ENCODE assay signal across 24 mouse cellular contexts in genomic region chr11:40884509-40884908, GRCm38 (mm10).
A peak's percentile ranks its signal among the peaks of the same experiment; 100 is the strongest.
DNase-seq lines count a peak whose midpoint lies in the region; ATAC-seq and TF ChIP-seq lines count a peak whose summit lies in the region.
"Had no signal": no experiment of that assay in that cellular context is flagged by ENCODE, and none has a peak within 500 bp of the region (broad histone marks: within the 10 kb centered on the region; RNA-seq: fewer than 3 reads in every experiment).

No protein-coding gene starts in this region.

- no peaks in the 10 kb centered on the region for H3K36me3 ChIP-seq in midbrain, embryonic 11.5 days (ENCODE audit: control insufficient read depth, insufficient read depth, low read length)
- no peaks in the 10 kb centered on the region for H3K36me3 ChIP-seq in midbrain, embryonic 10.5 days
- no peaks in the 10 kb centered on the region for H3K36me3 ChIP-seq in forebrain, embryonic 16.5 days (ENCODE audit: control insufficient read depth, insufficient read depth)
- H3K36me3 ChIP-seq in hindbrain, postnatal 0 days (ENCODE audit: insufficient read depth, low read length) = no peaks in the 10 kb centered on the region
- H3K36me3 ChIP-seq in midbrain, postnatal 0 days (ENCODE audit: insufficient read depth, low read length) = no peaks in the 10 kb centered on the region
- H3K36me3 ChIP-seq: G1E; heart, embryonic 10.5 days; intestine, embryonic 15.5 days; limb, embryonic 10.5 days; liver, embryonic 15.5 days; lung, embryonic 15.5 days had no signal

- peak; percentile 61 for ATAC-seq in midbrain, embryonic 11.5 days (ENCODE audit: low FRiP score)
- peak; percentile 80 for ATAC-seq in forebrain, embryonic 16.5 days
- ATAC-seq in hindbrain, postnatal 0 days = no peak
- ATAC-seq in midbrain, postnatal 0 days (ENCODE audit: low FRiP score) = peak; percentile 20; the same call in 1 of the 2 replicates
- ATAC-seq: intestine, embryonic 15.5 days; Patski had no signal

- H3K27me3 ChIP-seq in midbrain, embryonic 11.5 days (ENCODE audit: control insufficient read depth, insufficient read depth, low read length) = no peaks in the 10 kb centered on the region
- H3K27me3 ChIP-seq in midbrain, embryonic 10.5 days (ENCODE audit: low read depth, poor library complexity, severe bottlenecking) = no peaks in the 10 kb centered on the region
- H3K27me3 ChIP-seq in forebrain, embryonic 16.5 days (replicated peaks; ENCODE audit: control insufficient read depth, insufficient read depth, low read length) = no peaks in the 10 kb centered on the region
- H3K27me3 ChIP-seq in hindbrain, postnatal 0 days (ENCODE audit: insufficient read depth, low read length) = no peaks in the 10 kb centered on the region
- H3K27me3 ChIP-seq in midbrain, postnatal 0 days (ENCODE audit: insufficient read depth, low read length) = no peaks in the 10 kb centered on the region
- H3K27me3 ChIP-seq: CH12.LX; intestine, embryonic 15.5 days; liver, embryonic 15.5 days; lung, embryonic 15.5 days had no signal

- DNase-seq in midbrain, embryonic 11.5 days (ENCODE audit: low spot score, missing footprints) = no peak
- no peak for DNase-seq in midbrain, embryonic 10.5 days (ENCODE audit: low spot score)
- peak; percentile 15 for DNase-seq in hindbrain, postnatal 0 days (ENCODE audit: low spot score)
- DNase-seq in midbrain, postnatal 0 days (ENCODE audit: low spot score) = no peak
- DNase-seq in layer of hippocampus, postnatal 36 days = no peak
- no peak for DNase-seq in frontal cortex, postnatal 25 days (ENCODE audit: low spot score in 2 of 2)
- DNase-seq: B cell, adult 2 months; cerebellum, adult 18-20 months; gastrocnemius, postnatal 10 days; heart, postnatal 4 days; kidney, adult 8-10 months; kidney, postnatal 10 days; liver; retina, postnatal 1 day; thymus, postnatal 25 days had no signal

- 58% methylated on average over 5 of the region's 5 CpGs for WGBS in midbrain, embryonic 11.5 days
- WGBS in midbrain, embryonic 10.5 days = 82% methylated on average over 5 of the region's 5 CpGs
- 43% methylated on average over 5 of the region's 5 CpGs for WGBS in forebrain, embryonic 16.5 days
- WGBS in hindbrain, postnatal 0 days = 53% methylated on average over 5 of the region's 5 CpGs
- 13% methylated on average over 5 of the region's 5 CpGs for WGBS in midbrain, postnatal 0 days

- no peaks in the 10 kb centered on the region for H3K9me3 ChIP-seq in midbrain, embryonic 11.5 days (ENCODE audit: control insufficient read depth, low read length)
- H3K9me3 ChIP-seq in midbrain, embryonic 10.5 days (replicated peaks) = no peaks in the 10 kb centered on the region
- no peaks in the 10 kb centered on the region for H3K9me3 ChIP-seq in forebrain, embryonic 16.5 days (ENCODE audit: control insufficient read depth, low read length)
- no peaks in the 10 kb centered on the region for H3K9me3 ChIP-seq in hindbrain, postnatal 0 days (ENCODE audit: low read length)
- no peaks in the 10 kb centered on the region for H3K9me3 ChIP-seq in midbrain, postnatal 0 days (ENCODE audit: low read length)
- H3K9me3 ChIP-seq: G1E; heart, embryonic 10.5 days; intestine, embryonic 15.5 days; limb, embryonic 10.5 days; liver, embryonic 15.5 days; lung, embryonic 15.5 days had no signal

- no peak overlapping the region for H3K4me3 ChIP-seq in midbrain, embryonic 11.5 days (ENCODE audit: low read depth, low read length)
- no peak overlapping the region for H3K4me3 ChIP-seq in midbrain, embryonic 10.5 days
- H3K4me3 ChIP-seq in forebrain, embryonic 16.5 days (replicated peaks; ENCODE audit: low read length) = no peak overlapping the region
- H3K4me3 ChIP-seq in hindbrain, postnatal 0 days (ENCODE audit: low read length) = no peak overlapping the region
- no peak overlapping the region for H3K4me3 ChIP-seq in midbrain, postnatal 0 days (ENCODE audit: low read depth, low read length)
- H3K4me3 ChIP-seq: heart, embryonic 10.5 days; intestine, embryonic 15.5 days; limb, embryonic 10.5 days; liver, embryonic 15.5 days; lung, embryonic 15.5 days had no signal

- TF ChIP-seq CTCF in hindbrain, postnatal 0 days (IDR thresholded peaks at IDR 0.05; ENCODE audit: low read depth) = no peak
- TF ChIP-seq CTCF in midbrain, postnatal 0 days (IDR thresholded peaks at IDR 0.05) = no peak

- no peak overlapping the region for H3K4me2 ChIP-seq in midbrain, embryonic 11.5 days
- H3K4me2 ChIP-seq in forebrain, embryonic 16.5 days (ENCODE audit: low read length) = no peak overlapping the region
- no peak overlapping the region for H3K4me2 ChIP-seq in hindbrain, postnatal 0 days (ENCODE audit: low read depth, low read length)
- no peak overlapping the region for H3K4me2 ChIP-seq in midbrain, postnatal 0 days (ENCODE audit: low read depth, low read length, poor library complexity, severe bottlenecking)
- H3K4me2 ChIP-seq: intestine, embryonic 15.5 days; liver, embryonic 15.5 days; lung, embryonic 15.5 days had no signal

- no peak overlapping the region for H3K27ac ChIP-seq in midbrain, embryonic 11.5 days (ENCODE audit: low read depth, low read length)
- no peak overlapping the region for H3K27ac ChIP-seq in midbrain, embryonic 10.5 days (replicated peaks)
- H3K27ac ChIP-seq in forebrain, embryonic 16.5 days (ENCODE audit: low read length) = no peak overlapping the region
- no peak overlapping the region for H3K27ac ChIP-seq in hindbrain, postnatal 0 days
- H3K27ac ChIP-seq in midbrain, postnatal 0 days (ENCODE audit: low read depth, low read length) = no peak overlapping the region
- H3K27ac ChIP-seq: heart, embryonic 10.5 days; intestine, embryonic 15.5 days; limb, embryonic 10.5 days; liver, embryonic 15.5 days; lung, embryonic 15.5 days had no signal

- no peaks in the 10 kb centered on the region for H3K4me1 ChIP-seq in midbrain, embryonic 11.5 days (ENCODE audit: control insufficient read depth, insufficient read depth, low read length)
- H3K4me1 ChIP-seq in midbrain, embryonic 10.5 days = no peaks in the 10 kb centered on the region
- H3K4me1 ChIP-seq in forebrain, embryonic 16.5 days (replicated peaks; ENCODE audit: control insufficient read depth, insufficient read depth, low read length) = no peaks in the 10 kb centered on the region
- H3K4me1 ChIP-seq in hindbrain, postnatal 0 days (ENCODE audit: insufficient read depth, low read length) = no peaks in the 10 kb centered on the region
- no peaks in the 10 kb centered on the region for H3K4me1 ChIP-seq in midbrain, postnatal 0 days (ENCODE audit: insufficient read depth, low read length)
- H3K4me1 ChIP-seq: heart, embryonic 10.5 days; intestine, embryonic 15.5 days; limb, embryonic 10.5 days; liver, embryonic 15.5 days; lung, embryonic 15.5 days had no signal

- no peak overlapping the region for H3K9ac ChIP-seq in midbrain, embryonic 11.5 days (ENCODE audit: low read length)
- H3K9ac ChIP-seq in forebrain, embryonic 16.5 days (replicated peaks; ENCODE audit: low read depth, low read length) = no peak overlapping the region
- H3K9ac ChIP-seq in hindbrain, postnatal 0 days (replicated peaks; ENCODE audit: low read length) = no peak overlapping the region
- H3K9ac ChIP-seq in midbrain, postnatal 0 days (replicated peaks; ENCODE audit: low read length, poor library complexity, severe bottlenecking) = no peak overlapping the region
- H3K9ac ChIP-seq: intestine, embryonic 15.5 days; liver, embryonic 15.5 days; lung, embryonic 15.5 days had no signal
